Mouse (Mus musculus): ENCODE measurements around the gene Nudt7. TPM values are rescaled to one million over a fixed set of nuclear protein-coding genes. Genes with fewer than 3 reads are reported as not detected.

Gene Nudt7
- total RNA-seq, 2 experiments from 2014 or later: 10.7 to 13.4 TPM

DNA sequence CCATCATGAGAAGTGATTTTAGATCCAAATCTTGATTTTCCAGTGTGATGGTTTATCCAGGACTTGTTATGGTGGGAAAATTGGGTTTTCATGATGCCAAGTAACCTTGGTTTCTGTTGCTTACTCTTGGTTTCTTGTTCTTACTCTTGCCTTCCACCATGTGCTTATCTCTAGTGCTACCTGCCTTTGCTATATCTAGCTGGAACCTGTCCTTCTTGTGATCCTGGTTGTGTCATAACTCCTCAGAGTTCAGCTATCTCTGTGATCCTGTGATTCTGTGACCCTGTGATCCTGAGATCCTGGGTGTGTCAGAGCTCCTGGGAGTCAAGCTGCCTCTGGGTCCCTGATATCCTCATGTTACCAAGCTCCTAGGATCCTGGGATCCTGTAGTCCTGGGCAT, 8.8 kb downstream of the Nudt7 start:
- DNase-seq (ENCODE audit: low spot score in 2 of 2): no peak

DNA sequence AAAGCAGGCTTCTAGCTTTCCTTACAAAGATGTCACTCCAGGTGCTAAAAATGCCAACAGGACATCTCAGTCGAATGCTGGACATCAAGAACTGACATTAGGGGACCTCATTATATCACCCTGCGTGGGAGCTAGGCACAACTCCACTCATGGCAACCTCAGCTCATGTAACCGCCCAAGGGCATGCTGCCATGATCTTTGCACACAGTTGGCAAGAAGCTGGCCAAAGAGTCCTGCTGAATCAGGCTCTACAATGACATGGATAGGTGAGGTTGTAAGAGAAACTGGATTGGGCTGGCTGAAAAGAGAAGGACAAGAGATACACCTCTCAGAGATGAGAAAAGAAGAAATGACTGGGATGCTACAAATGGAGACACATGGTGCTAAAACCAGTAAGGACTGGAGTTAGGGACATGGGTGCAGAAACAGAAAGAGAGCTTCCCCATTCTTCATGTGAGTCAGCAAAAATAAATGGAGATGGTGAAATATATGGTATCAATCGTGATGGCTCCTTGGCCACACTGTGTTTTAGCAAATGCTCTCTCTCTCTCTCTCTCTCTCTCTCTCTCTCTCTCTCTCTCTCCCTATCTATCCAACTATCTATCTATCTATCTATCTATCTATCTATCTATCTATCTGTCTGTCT, 10.4 kb downstream of the Nudt7 start:
- peak in 1 of 2 experiments; percentile 13 for DNase-seq (ENCODE audit: low spot score in 2 of 2)

DNA sequence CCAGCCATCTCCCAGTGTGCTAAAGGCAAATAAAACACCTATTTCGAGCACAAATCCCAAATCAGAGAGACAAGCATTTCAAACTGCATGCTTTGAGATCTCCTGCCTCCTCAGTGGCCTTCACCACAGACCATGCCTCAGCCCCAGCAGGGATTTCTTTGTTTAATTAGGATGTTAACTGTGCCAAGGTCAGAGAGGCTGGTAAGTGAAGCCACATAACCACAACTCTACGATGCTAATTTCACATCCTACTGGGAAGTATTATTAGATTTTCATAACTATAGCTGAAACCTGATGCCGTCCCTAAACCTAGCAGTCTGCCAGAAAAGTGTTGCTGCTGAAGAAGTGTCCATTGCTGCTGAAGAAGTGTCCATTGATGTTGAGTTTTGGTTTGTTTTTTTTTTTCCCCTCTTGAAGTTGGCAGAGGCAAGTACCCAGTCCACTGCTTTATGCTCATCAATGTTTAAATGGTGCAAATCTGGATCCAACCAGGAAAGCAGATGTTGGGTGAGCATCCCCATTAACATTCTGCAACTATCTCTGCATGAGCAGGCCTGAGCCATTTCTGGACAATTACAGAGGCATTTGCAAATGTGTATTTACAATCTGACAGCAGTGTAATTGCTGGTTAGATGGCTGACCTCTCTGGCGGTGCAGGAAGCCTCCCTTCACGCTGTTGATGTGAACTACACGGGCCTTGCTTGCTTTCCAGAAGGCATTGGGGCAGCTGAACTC, 20.1 kb downstream of the Nudt7 start:
- no peak for DNase-seq (ENCODE audit: low spot score in 2 of 2)

DNA sequence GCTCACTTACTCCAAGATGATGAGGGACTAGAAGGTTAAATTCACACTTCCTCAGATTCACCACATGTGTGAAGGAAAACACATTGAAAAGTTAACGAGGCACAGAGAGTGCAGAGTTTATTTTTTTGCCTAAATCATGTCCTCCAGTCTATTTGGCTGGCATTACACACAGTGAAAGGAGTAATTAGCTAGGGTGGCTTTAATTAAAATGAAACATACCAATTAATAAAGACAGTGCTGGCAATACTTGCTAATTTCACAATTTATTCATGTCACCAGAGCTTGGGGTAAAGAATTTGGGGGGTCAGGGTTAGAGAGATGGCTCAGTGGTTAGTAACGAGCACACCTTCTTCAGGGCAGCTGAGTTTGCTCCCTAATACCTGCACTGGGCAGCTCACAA, 25.2 kb downstream of the Nudt7 start:
- DNase-seq (ENCODE audit: low spot score in 2 of 2): no peak

DNA sequence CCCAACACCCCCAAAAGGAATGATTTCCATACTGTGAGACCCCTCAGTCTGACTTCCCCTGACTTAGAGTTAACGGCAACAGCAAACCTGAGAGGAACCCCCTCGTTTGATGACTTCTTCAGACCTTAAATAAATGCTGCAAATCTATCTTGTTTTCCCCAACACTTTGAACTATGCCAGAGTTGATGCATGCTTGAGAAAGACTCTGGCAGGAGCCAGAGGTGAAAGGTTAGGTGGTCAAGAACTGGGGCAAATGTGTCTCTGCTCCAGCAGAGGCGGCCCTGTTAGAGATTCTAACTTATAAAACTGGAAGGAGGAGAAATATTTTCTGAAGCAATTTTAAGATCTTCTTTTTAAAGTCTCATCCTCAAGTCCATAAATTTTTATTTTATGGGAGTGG, 26.3 kb downstream of the Nudt7 start:
- no peak for DNase-seq (ENCODE audit: low spot score in 2 of 2)

DNA sequence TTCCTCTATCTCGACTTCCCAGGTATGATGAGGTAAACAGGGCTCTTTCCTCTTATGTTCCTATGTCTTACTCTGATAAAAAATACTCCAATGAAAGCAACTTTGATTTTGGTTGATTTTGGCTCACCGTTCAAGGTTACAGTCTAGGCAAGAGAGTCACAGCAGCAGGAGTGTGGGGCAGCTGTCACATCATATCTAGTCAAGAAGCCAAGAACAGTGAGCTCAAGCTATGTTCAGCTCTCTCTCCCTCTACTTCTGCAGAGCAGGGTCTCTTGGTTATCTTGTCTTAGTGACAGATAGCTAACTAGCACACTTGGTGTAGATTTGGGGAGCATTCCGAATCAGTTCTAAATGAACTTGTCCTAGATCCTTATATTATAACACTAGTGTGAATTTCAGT, 30.5 kb downstream of the Nudt7 start:
- DNase-seq (ENCODE audit: low spot score in 2 of 2): no peak

DNA sequence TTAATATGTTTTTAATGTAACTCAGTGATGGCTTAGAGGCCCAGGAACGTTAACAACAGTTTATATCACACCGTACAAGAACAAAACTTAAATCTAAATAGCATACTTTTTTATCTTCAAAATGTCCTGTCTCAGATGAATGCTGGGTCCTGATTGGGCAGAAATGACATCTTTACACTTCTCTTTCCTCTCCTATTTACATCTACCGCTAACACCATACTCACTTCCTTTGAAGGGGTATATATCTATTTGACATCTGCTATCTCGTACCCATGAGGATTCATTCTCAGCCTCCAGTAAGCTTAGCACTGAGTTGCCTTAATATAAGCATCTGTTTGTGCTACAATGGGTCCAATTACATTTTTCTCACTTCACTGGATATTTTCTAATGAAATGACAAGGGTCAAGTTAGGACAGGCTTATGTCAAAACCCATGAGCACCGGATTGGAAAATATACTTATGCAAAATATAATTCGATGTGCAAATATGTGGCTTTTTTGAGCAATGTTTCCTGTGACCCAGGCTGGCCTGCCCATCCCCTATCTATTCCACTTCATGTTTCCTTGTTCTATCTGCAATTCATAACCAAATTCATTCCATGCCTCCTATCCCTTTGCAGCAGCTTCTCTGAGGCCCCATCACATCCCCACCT, 31.2 kb downstream of the Nudt7 start:
- no peak for DNase-seq (ENCODE audit: low spot score in 2 of 2)

DNA sequence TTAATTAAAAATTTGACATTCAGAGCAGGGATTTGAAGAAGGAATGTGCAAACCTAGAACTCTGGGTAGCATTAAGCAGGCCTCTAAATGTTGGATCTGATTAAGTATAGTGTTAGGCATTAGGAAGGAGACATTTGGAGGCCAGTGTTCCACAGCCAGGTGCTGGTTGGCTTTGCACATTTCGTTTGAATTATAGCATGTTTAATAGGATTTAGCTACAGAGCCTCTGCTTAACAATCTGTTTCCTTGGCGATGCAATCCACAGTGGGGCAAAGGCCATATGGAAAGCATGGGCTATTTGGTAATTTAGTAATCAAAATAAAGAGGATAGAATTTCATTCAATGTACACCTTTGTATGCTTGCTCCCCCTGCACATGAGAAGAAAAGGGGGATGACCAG, 32.4 kb downstream of the Nudt7 start:
- DNase-seq (ENCODE audit: low spot score in 2 of 2): no peak

DNA sequence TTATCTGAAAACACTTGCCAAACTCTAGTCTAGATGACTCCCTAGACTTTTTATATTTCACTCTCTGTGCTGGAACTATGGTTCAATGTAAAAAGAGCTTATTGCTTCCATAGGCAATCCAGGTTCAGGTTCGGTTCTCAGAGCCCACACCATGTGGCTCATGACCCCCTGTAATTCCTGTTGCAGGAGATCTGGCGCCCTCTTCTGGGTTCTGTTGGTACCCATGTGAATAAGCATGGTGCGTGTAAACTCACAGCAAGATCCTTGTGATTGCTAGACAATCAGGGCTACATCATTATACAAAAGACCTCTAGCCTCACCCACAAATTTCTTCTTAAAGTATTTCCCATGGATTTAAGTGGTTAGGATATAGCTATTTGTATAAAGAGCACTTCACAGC, 43.4 kb downstream of the Nudt7 start:
- no peak for DNase-seq (ENCODE audit: low spot score in 2 of 2)

DNA sequence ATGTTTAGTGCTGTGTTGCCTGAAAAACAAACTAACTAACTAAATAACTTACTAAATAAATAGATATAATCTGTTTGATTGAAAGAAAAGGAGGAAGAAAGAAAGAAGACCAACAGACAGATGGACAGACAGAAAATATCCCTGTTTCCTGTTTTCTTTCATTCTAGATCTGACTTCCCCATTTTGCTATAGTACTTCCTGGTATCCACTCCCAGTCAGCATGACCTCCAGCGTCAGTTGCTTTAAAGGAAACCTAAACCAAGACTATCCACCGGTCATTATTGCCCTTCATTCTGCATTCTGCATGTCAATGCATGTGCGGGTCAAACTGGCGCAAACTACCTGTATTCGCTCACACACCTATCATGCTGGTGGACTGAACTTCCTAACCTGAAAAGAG, 60.0 kb downstream of the Nudt7 start:
- DNase-seq (ENCODE audit: low spot score in 2 of 2): no peak

DNA sequence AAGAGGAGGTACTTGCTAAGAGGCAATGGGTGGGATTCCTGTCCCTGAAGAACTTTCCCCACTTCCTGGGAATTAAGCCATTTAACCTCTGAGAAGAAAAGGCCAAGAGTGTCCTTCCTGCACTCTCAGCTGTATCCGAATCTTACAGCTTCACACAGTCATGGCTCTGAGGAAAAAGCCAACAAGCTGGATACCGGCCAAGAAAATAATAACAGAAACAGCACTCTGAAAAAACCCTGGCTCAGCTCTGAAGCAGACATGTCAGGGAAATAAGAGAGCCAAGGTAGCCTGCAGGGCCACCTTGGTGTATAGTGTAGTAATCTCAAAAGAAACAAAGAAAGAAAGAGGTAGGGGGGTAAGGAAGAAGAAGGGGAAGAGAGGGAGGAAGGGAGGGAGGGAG, 65.6 kb downstream of the Nudt7 start:
- DNase-seq (ENCODE audit: low spot score in 2 of 2): no peak

Other genes starting within 250 kb of the Nudt7 start
- 1 to 10 TPM; 3.6 to 4.9 TPM for gene Vat1l, start 72.1 kb downstream of the Nudt7 start, total RNA-seq (2021)

Measured in gastrocnemius, postnatal 4 days (tissue).